Mouse (Mus musculus): Measurements from ENCODE around the gene Hinfp. TPM values are rescaled to one million over a fixed set of nuclear protein-coding genes. Genes with fewer than 3 reads are reported as not detected.

The Hinfp gene
- total RNA-seq (2015; ENCODE audit: low replicate concordance): 37.5 and 59.1 TPM in 2 replicates
- total RNA-seq (2017; ENCODE audit: low replicate concordance): 35.2 and 65.6 TPM in 2 replicates

DNA sequence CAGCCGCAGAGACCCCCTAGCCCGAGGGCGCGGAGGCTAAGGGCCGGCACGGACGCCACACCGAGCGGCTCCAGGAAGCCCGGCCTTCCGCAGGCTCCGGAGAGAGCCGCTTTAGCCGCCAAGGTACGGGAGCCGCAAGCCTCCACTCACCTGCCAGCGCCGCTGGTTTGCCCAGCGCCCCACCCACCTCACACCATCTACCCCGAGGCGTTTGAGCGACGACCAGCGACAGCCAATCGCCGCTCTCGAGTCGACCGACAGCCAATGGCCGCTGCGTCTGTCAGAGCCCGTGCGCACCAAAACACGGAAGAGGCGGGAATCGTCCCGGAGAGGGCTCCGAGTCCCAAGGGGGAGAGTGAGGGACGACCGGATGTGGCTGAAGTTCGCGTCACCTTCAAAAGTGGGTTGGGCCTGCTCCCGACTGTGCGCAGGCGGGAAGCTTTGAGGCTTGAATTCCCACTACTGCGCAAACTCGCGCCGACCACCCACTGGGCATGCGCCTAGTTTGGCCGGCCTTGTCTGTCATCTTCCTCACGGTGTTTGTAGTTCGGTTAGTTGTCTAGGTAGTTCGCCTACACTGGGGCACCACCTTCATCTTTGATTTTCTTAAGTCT, at the start of gene Hinfp:
Gene Hinfp, minus strand, starts transcription at position 206 of the 614 bp plus-strand sequence.
- ATAC-seq (replicated peaks; ENCODE audit: low FRiP score, poor library complexity, severe bottlenecking): peak; percentile 99

- ATAC-seq (replicated peaks; ENCODE audit: low FRiP score, poor library complexity, severe bottlenecking): no peak
Measured at GRCm38 (mm10) chr9:44353142-44353541, 47.7 kb upstream of the Hinfp start.

DNA sequence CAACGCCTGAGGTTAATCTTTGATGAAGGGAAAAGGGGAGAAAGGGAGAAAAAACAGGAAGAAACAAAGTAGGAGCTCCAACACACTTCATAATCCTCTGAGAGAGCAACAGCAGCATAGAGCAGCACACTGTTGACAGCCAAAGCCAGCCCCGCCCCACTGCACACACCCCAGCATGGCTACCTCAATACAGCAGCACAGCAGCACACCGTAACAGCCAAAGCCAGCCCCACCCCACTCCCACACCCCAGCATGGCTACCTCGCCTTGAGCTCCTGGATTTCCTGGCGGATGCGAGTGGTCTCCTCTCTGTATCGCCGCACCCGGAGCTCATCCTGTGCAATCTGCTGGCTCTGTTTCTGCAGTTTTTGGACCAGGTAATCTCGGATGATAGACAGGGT, 46.9 kb upstream of the Hinfp start:
- peak; percentile 59 for ATAC-seq (replicated peaks; ENCODE audit: low FRiP score, poor library complexity, severe bottlenecking)

DNA sequence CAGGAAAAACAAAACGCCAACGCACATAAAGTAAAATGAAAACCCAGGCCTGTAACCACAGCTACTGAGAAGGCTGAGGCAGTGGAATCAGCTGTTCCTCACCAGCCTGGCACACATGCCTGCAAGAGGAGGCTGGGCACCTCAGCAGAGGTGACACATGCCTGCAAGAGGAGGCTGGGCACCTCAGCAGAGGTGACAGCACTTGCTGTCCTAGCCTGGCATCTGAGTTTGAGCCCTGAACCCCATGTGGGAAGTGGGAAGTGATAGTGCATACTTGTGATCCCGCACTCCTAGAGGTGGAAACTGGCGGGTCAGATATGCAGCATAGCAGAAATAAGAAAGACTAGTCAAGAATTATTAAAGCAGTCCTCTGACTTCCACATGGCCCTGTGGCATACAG, 45.9 kb upstream of the Hinfp start:
- ATAC-seq (replicated peaks; ENCODE audit: low FRiP score, poor library complexity, severe bottlenecking): no peak

GRCm38 (mm10) chr9:44348546-44348945, 43.1 kb upstream of the Hinfp start:
- ATAC-seq (replicated peaks; ENCODE audit: low FRiP score, poor library complexity, severe bottlenecking): no peak

DNA sequence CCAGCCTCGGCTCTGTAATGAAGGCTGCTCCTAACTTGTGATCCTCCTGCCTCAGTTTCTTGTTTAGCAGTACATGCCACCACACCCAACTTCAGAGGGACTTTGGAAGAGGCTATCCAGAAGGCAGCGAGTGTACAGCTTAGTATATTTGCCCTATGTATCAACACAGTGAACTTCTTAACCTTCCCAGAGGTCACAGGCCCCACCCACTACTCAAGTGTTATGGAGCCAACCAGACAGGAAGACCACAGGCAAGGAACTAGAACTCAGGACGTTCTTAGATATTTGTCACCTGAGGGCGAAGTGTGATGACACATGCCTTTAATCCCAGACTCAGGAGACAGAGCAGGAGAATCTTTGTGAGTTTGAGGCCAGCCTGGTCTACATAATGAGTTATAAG, 42.1 kb upstream of the Hinfp start:
- ATAC-seq (replicated peaks; ENCODE audit: low FRiP score, poor library complexity, severe bottlenecking): no peak

GRCm38 (mm10) chr9:44347166-44347565, 41.7 kb upstream of the Hinfp start:
- ATAC-seq (replicated peaks; ENCODE audit: low FRiP score, poor library complexity, severe bottlenecking): no peak

DNA sequence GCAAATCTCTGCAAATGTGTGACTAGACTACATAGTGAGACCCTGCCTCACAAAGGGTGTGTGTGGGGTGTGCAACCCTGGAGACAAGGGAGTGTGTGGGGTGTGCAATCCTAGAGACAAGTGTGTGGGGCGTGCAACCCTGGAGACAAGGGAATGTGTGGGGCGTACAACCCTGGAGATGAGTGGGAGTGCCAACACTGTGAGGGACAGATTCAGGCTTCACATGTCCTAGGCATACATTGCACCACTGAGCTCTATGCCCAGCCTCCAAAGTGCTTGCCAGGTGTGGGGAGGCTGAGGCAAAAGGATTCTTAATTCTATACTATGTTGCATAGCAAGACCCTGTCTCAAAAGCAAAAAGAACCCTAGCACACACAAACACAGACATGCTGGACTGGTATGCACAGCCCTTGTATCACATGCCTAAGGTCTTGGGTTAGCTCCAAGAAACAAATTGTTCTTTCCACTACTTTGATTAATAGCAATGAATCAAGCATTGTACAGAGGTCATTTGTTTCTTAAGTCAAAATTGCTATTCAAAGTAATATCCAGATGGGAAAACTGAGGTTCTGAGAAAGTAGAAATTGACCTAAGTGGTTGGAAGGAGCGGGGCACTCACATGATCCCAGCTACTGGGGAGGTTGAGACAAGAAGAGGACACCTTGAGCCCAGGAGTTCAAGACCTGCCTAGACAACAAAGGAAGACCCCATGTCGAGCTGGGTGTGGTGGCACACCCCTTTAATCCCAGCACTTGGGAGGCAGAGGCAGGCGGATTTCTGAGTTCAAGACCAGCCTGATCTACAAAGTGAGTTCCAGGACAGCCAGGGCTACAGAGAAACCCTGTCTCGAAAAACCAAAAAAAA, 40.3 kb upstream of the Hinfp start:
- no peak for ATAC-seq (replicated peaks; ENCODE audit: low FRiP score, poor library complexity, severe bottlenecking)

GRCm38 (mm10) chr9:44343781-44344421, 38.4 kb upstream of the Hinfp start, which contains the start of gene Hmbs:
TSS of gene Hmbs (minus strand) at chr9:44344228.
- ATAC-seq (replicated peaks; ENCODE audit: low FRiP score, poor library complexity, severe bottlenecking): peak; percentile 67

DNA sequence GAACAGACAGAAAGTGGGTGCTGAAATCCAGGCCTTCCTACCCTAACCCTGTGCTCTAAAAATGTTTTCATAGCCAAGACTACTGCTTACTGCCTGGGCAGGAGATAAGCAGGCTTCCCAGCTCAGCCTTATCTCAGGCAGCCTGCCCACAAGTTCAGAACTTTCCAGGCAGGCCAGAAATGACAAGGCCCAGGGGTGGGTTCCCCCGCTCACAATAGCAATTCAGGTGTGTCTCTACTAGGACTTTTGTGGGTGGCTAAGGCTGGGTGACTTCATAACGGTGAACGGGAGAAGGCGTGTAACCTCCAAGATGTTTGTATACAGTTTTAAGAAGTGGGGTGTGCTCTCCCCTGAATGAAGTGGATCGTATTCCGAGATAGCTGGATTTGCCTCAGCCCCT, 37.8 kb upstream of the Hinfp start:
- ATAC-seq (replicated peaks; ENCODE audit: low FRiP score, poor library complexity, severe bottlenecking): peak; percentile 64

DNA sequence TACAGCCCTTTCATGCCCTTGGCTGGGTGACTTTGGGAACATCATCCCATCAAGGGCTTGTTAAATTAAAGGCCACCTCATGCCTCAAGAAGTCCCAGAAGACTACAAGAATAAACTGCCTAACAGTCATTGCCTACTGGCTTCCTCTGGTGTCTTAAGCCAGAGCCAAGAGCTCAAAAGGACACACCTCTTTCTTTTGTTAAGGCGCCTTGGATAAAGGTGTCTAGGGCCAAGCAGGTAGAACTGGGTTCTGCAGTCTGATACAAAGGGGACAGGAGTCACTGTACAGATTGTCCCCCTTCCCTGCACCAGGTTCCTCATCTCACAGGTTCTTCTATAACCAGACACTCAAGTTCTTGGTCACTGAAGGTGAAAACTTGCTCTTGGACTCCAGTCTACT, 37.1 kb upstream of the Hinfp start:
- peak; percentile 3; the same call in 1 of the 2 replicates for ATAC-seq (replicated peaks; ENCODE audit: low FRiP score, poor library complexity, severe bottlenecking)

DNA sequence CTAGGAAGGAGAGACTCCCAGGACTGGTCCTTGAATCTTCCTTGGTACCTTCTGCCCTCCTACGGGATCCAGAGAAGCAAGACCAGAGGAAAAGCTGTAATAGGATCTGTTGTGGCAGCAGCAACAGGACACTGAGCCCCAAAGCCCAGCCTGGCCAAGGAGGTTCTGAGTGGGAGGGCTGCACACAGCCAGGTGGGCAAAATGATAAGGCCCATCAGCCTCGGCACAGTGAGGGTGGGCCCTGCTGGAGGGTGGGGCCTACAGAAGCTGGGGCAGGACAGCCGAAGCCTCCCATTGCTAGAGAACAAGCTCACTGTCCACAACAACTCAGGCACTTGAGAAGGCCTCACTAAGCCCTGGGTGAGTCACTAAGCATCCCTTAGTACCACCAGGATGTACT, 36.7 kb upstream of the Hinfp start:
- ATAC-seq (replicated peaks; ENCODE audit: low FRiP score, poor library complexity, severe bottlenecking): peak; percentile 71

DNA sequence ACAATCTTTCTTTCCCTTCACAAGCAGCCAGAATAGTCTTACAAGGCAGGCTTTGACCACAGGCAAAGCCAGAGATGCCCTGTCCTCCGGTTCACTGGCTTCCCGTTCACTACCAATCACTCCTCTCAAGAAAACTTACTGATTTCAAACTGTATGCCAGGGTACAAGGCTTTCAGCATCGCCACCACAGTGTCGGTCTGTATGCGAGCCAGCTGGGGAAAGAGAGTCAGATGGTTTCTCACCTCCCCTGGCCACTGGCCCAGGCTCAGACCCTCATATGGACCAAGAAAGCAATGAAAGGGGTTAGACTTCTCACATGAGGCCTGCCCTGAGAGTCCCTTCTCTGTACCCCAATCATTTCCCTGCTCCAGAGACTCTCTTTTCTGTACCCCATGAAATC, 36.0 kb upstream of the Hinfp start:
- no peak for ATAC-seq (replicated peaks; ENCODE audit: low FRiP score, poor library complexity, severe bottlenecking)

- no peak for ATAC-seq (replicated peaks; ENCODE audit: low FRiP score, poor library complexity, severe bottlenecking)
Measured at GRCm38 (mm10) chr9:44338574-44338973, 33.1 kb upstream of the Hinfp start.

DNA sequence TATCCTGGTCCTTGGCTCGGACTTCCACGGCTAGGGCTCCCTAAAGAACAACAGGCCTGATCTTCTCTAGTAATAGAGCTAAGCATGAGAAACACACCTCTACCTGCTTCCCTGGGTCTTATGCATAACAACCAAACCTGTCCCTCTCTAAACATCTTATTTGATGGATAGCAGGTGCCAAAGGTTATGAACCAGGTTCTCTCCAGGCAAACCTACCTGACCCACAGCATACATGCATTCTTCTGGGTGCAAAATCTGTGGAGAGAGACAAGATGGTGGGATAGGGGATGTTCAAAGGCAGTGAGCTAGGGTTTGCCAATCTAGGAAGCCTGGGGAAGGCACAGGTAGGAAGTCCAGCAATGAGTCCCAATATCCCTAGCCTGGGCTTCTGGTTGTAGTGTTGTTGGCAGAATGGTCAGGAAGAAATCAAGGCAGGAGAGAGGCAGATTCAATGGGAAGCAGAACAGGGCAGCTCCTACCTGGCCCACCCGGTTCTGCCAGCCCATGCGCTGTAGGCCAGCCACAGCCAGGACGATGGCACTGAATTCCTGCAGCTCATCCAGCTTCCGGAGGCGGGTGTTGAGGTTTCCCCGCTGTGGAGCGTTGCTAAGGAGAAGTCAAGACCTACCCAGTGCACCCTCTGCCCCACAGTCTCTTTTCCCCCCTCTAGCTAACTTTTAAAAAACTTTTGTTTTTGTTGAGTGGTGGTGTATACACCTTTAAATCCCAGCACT, 32.1 kb upstream of the Hinfp start:
- ATAC-seq (replicated peaks; ENCODE audit: low FRiP score, poor library complexity, severe bottlenecking): no peak

- ATAC-seq (replicated peaks; ENCODE audit: low FRiP score, poor library complexity, severe bottlenecking): peak; percentile 6
Measured at GRCm38 (mm10) chr9:44336964-44337363, 31.5 kb upstream of the Hinfp start.

- peak; percentile 6 for ATAC-seq (replicated peaks; ENCODE audit: low FRiP score, poor library complexity, severe bottlenecking)
Measured at GRCm38 (mm10) chr9:44336513-44336912, 31.0 kb upstream of the Hinfp start.

- peak; percentile 20 for ATAC-seq (replicated peaks; ENCODE audit: low FRiP score, poor library complexity, severe bottlenecking)
Measured at GRCm38 (mm10) chr9:44336093-44336406, 30.6 kb upstream of the Hinfp start.

DNA sequence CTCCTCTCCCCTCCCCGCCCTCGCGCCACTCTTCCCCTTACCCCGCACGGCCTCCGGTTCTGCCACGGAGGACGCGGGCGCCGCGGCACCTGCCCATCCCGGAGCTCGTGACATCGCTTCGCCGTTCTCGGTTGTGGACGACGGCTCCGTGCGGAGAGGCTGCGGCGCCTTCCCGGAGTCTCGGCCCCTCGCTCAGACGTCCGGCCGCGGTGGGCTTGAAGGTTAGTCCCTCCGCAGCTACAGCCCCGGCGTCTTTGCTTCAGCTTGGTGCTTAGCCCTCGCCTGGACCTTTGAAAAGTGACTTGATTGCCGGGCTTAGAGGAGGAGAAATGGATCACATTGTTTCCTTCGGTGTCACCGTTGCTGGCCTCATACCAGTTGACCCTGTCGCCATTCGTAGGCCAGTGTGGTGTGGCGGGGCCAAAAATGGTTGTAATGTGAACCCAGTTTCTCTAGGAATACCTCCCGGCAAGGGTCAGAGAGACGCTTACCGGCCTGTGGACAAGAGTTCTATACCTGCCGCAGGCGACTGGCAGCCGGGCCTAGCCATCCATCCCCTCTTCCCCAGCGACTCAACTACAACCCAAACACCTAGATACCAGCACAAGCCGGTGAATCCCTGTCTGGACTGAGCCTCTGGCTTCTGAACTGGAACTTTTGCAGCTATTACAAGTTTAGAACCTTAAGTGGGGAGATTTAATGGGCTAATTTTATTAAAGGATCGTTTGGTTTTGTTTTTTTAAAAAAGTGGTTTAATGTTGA, 30.0 kb upstream of the Hinfp start:
- peak; percentile 8; the same call in 1 of the 2 replicates for ATAC-seq (replicated peaks; ENCODE audit: low FRiP score, poor library complexity, severe bottlenecking)
